Mouse (Mus musculus) naive thymus-derived CD4-positive, alpha-beta T cell, adult 5 months (primary cell): ENCODE measurements around the gene Meox2. TPM values are rescaled to one million over a fixed set of nuclear protein-coding genes. Genes with fewer than 3 reads are reported as not detected.

Source experiments
- polyA plus RNA-seq: library from polyadenylated mRNA; unstranded; fragments of 100-300 nt; shearing (Covaris generic); gene quantifications from one replicate; pipeline ENCODE4 v1.2.1, GENCODE M21; 2017

Meox2 gene
- not detected for polyA plus RNA-seq

DNA sequence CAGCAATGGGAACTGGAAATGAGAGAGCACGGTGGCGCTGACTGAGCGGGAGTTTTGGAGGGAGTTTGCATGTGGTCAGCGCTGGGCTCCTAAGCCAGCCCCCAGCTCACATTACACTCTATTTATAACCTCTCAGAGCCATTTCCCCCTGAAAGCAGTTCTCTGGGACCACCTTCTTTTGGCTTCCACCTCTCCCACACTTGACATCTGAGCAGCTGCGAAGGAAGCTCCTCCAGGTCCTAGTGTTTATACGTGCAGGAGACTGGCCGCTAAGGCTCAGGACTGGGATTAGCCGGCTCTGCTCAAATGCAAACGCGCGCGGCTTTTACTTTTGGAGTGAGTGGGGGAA is at the start of gene Meox2:
TSS of gene Meox2 (plus strand) at position 151 of the 349 bp plus-strand sequence.

Other genes starting within 250 kb of the Meox2 start
- 0.19 TPM for gene Agmo, start 133.1 kb downstream of the Meox2 start, polyA plus RNA-seq